Mouse (Mus musculus): ENCODE results near the gene Prkar2b. TPM values are rescaled to one million over a fixed set of nuclear protein-coding genes. Genes with fewer than 3 reads are reported as not detected.

Prkar2b gene
- polyA plus RNA-seq, 1 experiment = 36.2 TPM

DNA sequence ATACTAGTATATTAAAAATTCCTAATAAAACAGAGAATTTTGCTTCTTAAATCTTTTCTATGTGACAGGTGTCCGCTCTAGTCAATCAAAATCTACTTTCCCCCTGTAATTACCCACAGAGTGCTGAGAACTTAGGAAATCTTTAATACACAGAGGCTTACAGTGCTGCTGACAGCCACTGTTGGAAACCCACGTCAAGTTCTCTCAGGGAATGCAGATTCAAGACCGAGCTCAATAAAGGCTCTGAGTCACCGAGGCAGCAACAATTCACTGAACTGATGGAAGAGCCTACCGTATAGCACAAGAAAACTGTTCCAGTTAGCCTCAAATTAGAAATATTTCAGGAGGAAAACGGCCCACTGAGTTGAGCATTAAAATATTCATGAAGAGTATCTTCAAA is 77.3 kb downstream of the Prkar2b start:
- TF ChIP-seq POLR2A (IDR thresholded peaks at IDR 0.05; ENCODE audit: low read depth, low read length) (no peak), CTCF (IDR thresholded peaks at IDR 0.05; ENCODE audit: borderline replicate concordance, insufficient read depth, low read length) (no peak)
- Histone ChIP-seq H3K4me1 (ENCODE audit: control insufficient read depth, insufficient read depth, low read length) (no peaks in the 10 kb centered on the region), H3K27ac (ENCODE audit: insufficient read depth, low read length) (no peak overlapping the region), H3K4me3 (ENCODE audit: insufficient read depth, low read length) (no peak overlapping the region)

DNA sequence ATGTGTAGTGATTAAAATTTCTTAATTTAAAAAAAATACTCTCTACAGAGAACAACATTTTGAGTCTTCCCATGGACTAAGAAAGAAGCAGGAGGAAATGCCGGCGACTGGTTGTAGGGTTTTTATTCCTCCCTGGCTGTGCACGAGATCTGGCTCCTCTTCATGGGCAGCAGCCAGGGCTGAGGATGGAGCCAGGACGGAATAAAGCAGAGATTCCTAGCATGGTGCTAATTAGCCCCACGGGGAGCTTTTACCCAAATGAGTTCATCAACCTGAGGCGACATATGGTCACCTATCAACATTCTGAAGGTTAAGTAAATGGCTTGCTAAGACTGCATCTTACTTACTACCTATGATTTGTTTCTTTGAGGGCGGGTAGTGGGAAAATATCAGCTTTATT is 77.9 kb downstream of the Prkar2b start:
- Histone ChIP-seq H3K4me1 (ENCODE audit: control insufficient read depth, insufficient read depth, low read length) (no peaks in the 10 kb centered on the region), H3K27ac (ENCODE audit: insufficient read depth, low read length) (no peak overlapping the region), H3K4me3 (ENCODE audit: insufficient read depth, low read length) (no peak overlapping the region)
- no peak for TF ChIP-seq POLR2A (IDR thresholded peaks at IDR 0.05; ENCODE audit: low read depth, low read length)
- TF ChIP-seq CTCF (IDR thresholded peaks at IDR 0.05; ENCODE audit: borderline replicate concordance, insufficient read depth, low read length) = no peak

DNA sequence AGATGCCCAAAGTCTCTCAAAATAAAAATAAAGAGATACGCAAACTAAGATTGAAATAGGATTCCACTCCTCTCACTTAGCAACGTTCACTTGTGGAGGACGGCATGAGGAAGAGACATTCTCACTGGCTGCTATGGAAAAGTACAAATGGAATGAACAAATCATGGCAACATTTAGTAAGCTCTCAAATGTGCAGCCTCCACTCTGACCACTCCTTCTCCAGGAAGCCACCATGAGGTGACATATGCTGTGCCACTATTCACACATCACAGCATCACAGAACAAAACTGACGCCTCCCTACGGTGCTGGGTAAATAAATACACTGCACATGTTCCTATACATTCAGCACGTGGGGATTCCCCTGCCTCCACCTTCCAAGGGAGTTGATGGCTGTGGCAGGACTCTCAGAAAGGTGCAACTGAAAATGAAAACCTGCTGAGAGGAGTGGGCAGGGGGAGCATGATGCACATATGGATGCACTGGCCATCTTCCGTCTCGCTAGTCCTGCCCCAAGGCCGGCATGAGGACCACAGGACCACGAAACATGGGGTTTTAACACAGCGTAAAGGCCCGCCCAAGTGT is 83.4 kb downstream of the Prkar2b start:
- Histone ChIP-seq H3K4me3 (ENCODE audit: insufficient read depth, low read length) (no peak overlapping the region), H3K27ac (ENCODE audit: insufficient read depth, low read length) (no peak overlapping the region), H3K4me1 (ENCODE audit: control insufficient read depth, insufficient read depth, low read length) (peaks cover 4% of the 10 kb centered on the region)
- TF ChIP-seq CTCF (IDR thresholded peaks at IDR 0.05; ENCODE audit: borderline replicate concordance, insufficient read depth, low read length) = no peak
- TF ChIP-seq POLR2A (IDR thresholded peaks at IDR 0.05; ENCODE audit: low read depth, low read length) = no peak

DNA sequence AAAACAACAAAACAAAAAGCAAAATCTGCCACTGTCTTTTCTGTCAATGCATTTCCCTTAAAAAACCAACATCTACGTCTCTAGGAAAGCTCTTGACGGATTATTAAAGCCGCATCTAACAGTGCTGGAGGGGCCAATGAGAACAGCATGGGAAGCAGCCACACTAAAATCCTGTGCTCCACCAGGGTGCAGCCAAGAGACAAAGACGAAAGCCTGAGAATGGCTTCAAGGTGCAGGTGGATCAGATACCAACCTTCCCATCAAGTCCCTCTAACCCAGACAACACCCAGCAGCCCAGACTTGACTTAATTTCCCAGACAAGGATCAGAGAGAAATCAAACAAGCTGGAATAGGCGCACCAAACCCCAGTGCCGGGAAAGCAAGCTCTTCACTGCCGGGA is 84.6 kb downstream of the Prkar2b start:
- H3K27ac ChIP-seq (ENCODE audit: insufficient read depth, low read length) = no peak overlapping the region
- TF ChIP-seq POLR2A (IDR thresholded peaks at IDR 0.05; ENCODE audit: low read depth, low read length) (no peak), CTCF (IDR thresholded peaks at IDR 0.05; ENCODE audit: borderline replicate concordance, insufficient read depth, low read length) (0 out of 2 replicates have a peak, but pooled peaks have one; percentile 12)
- no peak overlapping the region for H3K4me3 ChIP-seq (ENCODE audit: insufficient read depth, low read length)
- peaks cover 7% of the 10 kb centered on the region for H3K4me1 ChIP-seq (ENCODE audit: control insufficient read depth, insufficient read depth, low read length)

DNA sequence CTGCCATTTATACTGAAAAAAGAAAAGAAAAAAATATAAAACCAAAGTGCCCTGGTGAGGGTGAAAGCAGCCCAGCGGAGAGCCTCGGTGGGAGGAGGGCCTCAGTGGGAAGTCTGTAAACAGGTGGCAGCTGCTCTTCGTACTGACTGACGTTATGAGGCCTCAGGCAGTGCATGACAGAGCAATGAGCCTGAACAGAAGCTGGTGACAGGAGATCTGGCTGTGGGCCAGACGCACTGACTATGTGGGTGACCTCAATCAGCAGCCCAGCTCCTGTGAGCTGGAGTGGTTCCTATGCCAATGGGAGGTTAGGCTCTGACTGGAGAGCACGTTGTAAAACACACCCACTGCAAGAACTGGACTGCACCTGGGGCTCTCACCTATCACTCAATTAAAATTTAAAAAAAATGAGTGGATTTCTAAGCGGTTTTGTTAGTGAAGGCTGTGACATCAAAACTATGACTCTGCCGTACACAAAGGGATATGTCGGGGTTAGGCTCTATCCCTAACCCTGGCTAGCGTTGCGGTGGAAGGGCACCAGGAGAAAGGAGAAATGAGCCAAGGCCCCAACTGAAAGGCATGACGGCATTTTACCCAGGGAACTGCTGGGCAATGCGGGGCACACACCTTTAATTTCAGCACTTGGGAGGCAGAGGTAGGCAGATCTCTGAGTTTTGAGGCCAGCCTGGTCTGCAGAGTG is 87.5 kb downstream of the Prkar2b start:
- TF ChIP-seq POLR2A (IDR thresholded peaks at IDR 0.05; ENCODE audit: low read depth, low read length) (no peak), CTCF (IDR thresholded peaks at IDR 0.05; ENCODE audit: borderline replicate concordance, insufficient read depth, low read length) (no peak)
- H3K27ac ChIP-seq (ENCODE audit: insufficient read depth, low read length) = no peak overlapping the region
- peaks cover 16% of the 10 kb centered on the region for H3K4me1 ChIP-seq (ENCODE audit: control insufficient read depth, insufficient read depth, low read length)
- H3K4me3 ChIP-seq (ENCODE audit: insufficient read depth, low read length) = no peak overlapping the region

DNA sequence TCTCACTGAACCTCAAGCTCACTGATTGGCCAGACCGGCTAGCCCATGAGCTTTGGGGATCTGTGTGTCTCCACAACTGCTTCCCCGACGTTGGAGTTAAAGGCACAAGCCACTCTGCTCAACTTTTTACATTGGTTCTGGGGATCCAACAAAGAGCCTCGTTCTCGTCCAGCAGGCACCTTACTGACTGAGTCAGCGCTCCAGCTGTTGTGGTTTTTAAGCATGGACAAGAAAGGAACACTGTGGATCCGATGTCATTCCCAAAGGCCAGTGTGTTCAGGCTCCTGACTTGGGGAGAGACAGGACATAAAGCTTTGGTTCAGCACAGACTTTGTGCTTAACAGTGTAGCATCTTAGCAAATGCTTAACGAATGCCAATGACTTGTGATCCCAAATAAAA is 89.5 kb downstream of the Prkar2b start:
- peaks cover 16% of the 10 kb centered on the region for H3K4me1 ChIP-seq (ENCODE audit: control insufficient read depth, insufficient read depth, low read length)
- H3K27ac ChIP-seq (ENCODE audit: insufficient read depth, low read length) = no peak overlapping the region
- TF ChIP-seq CTCF (IDR thresholded peaks at IDR 0.05; ENCODE audit: borderline replicate concordance, insufficient read depth, low read length) = no peak
- TF ChIP-seq POLR2A (IDR thresholded peaks at IDR 0.05; ENCODE audit: low read depth, low read length) = no peak
- H3K4me3 ChIP-seq (ENCODE audit: insufficient read depth, low read length) = no peak overlapping the region

DNA sequence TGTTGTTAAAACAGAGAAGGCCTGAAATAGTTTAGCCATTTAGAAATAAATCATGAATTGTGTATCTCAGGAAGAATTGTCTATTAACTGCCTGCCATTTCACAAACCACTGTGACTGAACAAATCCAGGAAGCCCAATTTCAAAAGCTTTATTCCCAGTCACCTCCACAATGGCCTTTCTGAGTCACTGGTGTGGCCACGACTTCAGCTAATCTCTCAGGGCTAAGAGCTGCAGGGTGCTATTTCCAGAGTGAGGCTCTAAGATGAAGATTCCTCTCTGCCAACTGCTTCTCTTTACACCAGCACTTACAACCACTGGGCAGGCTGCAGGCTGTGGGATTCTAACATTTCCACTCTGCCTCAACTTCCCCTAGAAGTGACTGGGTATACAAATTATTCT is 92.0 kb downstream of the Prkar2b start:
- TF ChIP-seq POLR2A (IDR thresholded peaks at IDR 0.05; ENCODE audit: low read depth, low read length) = no peak
- no peak for TF ChIP-seq CTCF (IDR thresholded peaks at IDR 0.05; ENCODE audit: borderline replicate concordance, insufficient read depth, low read length)
- H3K4me1 ChIP-seq (ENCODE audit: control insufficient read depth, insufficient read depth, low read length) = peaks cover 16% of the 10 kb centered on the region
- no peak overlapping the region; the same call in 1 of the 2 replicates for H3K27ac ChIP-seq (ENCODE audit: insufficient read depth, low read length)
- H3K4me3 ChIP-seq (ENCODE audit: insufficient read depth, low read length) = no peak overlapping the region

DNA sequence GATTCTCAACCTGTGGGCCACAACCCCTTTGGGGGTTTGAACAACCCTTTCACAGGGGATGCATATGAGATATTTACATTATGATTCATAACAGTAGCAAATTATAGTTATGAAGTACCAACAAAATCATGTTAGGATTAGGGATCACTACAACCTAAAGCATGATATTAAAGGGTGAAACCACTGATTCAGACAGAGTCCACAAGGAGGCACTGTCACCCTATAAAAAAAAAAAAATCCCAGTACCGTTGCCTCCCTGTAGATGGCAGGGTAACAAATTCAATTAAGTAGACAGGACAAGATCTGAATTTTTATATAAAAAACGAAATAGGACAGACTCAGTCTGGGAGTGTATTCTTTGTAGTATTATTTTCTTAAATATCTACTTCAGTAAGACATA is 93.6 kb downstream of the Prkar2b start:
- Histone ChIP-seq H3K4me3 (ENCODE audit: insufficient read depth, low read length) (no peak overlapping the region), H3K27ac (ENCODE audit: insufficient read depth, low read length) (no peak overlapping the region), H3K4me1 (ENCODE audit: control insufficient read depth, insufficient read depth, low read length) (peaks cover 12% of the 10 kb centered on the region)
- TF ChIP-seq CTCF (IDR thresholded peaks at IDR 0.05; ENCODE audit: borderline replicate concordance, insufficient read depth, low read length) = no peak
- TF ChIP-seq POLR2A (IDR thresholded peaks at IDR 0.05; ENCODE audit: low read depth, low read length) = no peak

DNA sequence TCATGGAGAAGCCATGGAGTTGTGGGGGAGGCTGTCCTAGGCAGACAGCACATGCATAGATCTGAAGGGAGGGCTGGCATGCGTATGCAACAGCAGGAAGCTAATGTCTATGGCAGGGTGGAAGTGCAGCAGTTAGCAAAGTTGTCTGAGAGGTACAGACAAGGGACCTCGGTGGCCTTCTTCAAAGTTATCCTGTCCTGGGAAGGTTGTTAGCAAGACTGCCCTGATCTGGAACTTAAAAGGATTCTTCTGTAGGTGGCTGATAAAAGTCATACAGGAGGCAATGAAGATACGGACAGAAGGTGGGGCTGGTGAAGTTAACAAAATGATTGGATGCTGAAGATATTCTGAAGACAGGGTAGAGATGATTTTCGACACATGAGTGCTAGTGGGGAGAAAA is 94.7 kb downstream of the Prkar2b start:
- H3K4me3 ChIP-seq (ENCODE audit: insufficient read depth, low read length) = no peak overlapping the region
- peaks cover 9% of the 10 kb centered on the region for H3K4me1 ChIP-seq (ENCODE audit: control insufficient read depth, insufficient read depth, low read length)
- no peak overlapping the region for H3K27ac ChIP-seq (ENCODE audit: insufficient read depth, low read length)
- TF ChIP-seq CTCF (IDR thresholded peaks at IDR 0.05; ENCODE audit: borderline replicate concordance, insufficient read depth, low read length) = no peak
- no peak for TF ChIP-seq POLR2A (IDR thresholded peaks at IDR 0.05; ENCODE audit: low read depth, low read length)

DNA sequence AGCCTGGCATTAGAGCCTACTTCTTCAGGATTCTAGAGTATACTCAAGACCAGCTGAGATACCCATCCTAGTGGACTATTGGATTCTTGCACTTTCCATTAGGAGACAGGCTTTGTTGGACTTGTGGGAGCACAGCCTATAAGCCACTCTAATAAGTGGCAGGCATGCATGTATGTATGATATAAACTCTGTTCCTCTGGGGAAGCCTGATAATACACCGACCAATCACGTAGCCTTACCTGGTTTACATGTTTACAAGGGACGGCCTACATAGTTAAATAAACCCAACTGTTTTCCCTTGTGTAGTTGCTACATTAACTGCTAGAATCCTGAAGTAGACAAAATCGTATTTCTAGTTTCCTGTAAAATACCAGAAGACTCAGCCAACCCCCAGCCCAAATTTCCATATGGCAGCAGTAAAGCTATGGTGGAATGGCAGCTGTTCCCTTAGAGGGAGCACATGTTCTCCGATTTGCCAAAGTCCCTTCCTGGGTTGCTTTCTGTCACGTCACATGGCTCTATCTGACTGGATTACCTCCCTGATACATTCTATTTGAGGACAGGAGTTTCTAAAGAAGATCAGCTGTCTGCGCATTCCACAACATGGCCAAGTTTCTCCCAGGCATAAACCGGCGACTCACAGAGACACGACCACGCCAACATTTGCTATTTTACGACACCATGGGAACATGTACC is 95.4 kb downstream of the Prkar2b start:
- no peak overlapping the region for H3K4me3 ChIP-seq (ENCODE audit: insufficient read depth, low read length)

More for the DNA sequence above, 95.4 kb downstream of the Prkar2b start:
- Histone ChIP-seq H3K4me1 (ENCODE audit: control insufficient read depth, insufficient read depth, low read length) (peaks cover 6% of the 10 kb centered on the region), H3K27ac (ENCODE audit: insufficient read depth, low read length) (no peak overlapping the region)
- no peak for TF ChIP-seq POLR2A (IDR thresholded peaks at IDR 0.05; ENCODE audit: low read depth, low read length)
- TF ChIP-seq CTCF (IDR thresholded peaks at IDR 0.05; ENCODE audit: borderline replicate concordance, insufficient read depth, low read length) = no peak
